Mouse (Mus musculus) colon, adult 2 months (tissue): ENCODE data around the gene Gm3435. TPM values are rescaled to one million over a fixed set of nuclear protein-coding genes. Genes with fewer than 3 reads are reported as not detected.

ENCODE experiments used
- polyA plus RNA-seq: library from polyadenylated mRNA; depleted of rRNA; stranded (reverse); fragments of >200 nt; gene quantifications from 2 replicates; pipeline ENCODE4 v1.2.3, GENCODE M21; 2012; rRNA removed

Gm3435 gene
- polyA plus RNA-seq: 0.71 and 0.73 TPM in 2 replicates

GRCm38 (mm10) chr17:15009706-15010413 lies at the start of gene Gm3435:
Gene Gm3435 (plus strand): TSS chr17:15010176.

GRCm38 (mm10) chr17:14960951-14961556 lies 48.9 kb upstream of the Gm3435 start, which contains the start of gene Phf10:
Gene Phf10 (minus strand): TSS chr17:14961273.

GRCm38 (mm10) chr17:14978362-14979038 lies 31.5 kb upstream of the Gm3435 start, which contains the start of the genes 9030025P20Rik and Gm3417:
Gene 9030025P20Rik (plus strand): TSS chr17:14978468.
Gene Gm3417 (minus strand): TSS chr17:14978790.

DNA sequence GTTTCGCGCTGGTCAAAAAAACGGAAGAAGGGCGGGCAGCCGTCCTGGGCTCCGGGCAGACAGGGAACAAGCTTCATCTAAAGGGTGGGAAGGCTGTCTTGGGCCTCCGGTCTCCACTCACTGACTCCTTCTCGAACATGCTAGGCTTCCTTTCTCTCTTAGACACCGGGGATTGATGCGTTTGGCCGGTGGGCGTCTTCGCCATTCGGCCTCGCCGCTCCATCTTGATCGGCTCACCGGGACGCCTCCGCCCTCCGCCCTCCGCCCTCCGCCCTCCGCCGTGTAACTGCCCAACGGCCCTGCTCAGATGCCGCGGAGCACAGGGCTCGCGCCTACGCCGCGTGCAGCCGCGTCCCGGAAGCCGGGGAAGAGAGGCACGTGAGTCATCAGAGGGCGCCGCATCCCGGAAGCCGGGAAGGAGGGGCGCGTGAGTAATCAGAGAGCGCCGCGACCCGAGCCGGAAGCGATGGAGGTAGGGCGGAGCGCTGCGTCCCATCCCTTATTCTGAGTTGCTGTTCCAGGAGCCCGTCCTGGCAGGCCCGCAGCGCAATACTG lies 31.3 kb downstream of the Gm3435 start, which contains the start of the genes Ermard, Tcte3 and Gm3448:
Gene Ermard (plus strand): TSS at position 34 of the 555 bp plus-strand sequence.
Gene Tcte3 (minus strand): TSS at position 314 of the 555 bp plus-strand sequence.
Gene Gm3448 (minus strand): TSS at position 363 of the 555 bp plus-strand sequence.

Other genes with a start within 250 kb of the Gm3435 start
- gene Wdr27, start 67.0 kb upstream of the Gm3435 start, polyA plus RNA-seq: 4.9 and 7.7 TPM in 2 replicates
- 18.4 and 21.3 TPM in 2 replicates for gene 1600012H06Rik, start 67.0 kb upstream of the Gm3435 start, polyA plus RNA-seq
- gene Phf10, start 48.9 kb upstream of the Gm3435 start, polyA plus RNA-seq: 11.1 and 12.8 TPM in 2 replicates
- gene 9030025P20Rik, start 31.7 kb upstream of the Gm3435 start, polyA plus RNA-seq: 4.3 and 4.7 TPM in 2 replicates
- gene Gm3417, start 31.4 kb upstream of the Gm3435 start, polyA plus RNA-seq: 0.25 TPM in 1 of 2 replicates, not detected in the other
- gene Ermard, start 31.0 kb downstream of the Gm3435 start, polyA plus RNA-seq: 16.2 and 18.6 TPM in 2 replicates
- gene Tcte3, start 31.3 kb downstream of the Gm3435 start, polyA plus RNA-seq: not detected in 2 replicates
- 0.42 and 0.64 TPM in 2 replicates for gene Gm3448, start 31.4 kb downstream of the Gm3435 start, polyA plus RNA-seq